19 mouse cellular contexts compared by ENCODE assay signal in the genomic region with DNA sequence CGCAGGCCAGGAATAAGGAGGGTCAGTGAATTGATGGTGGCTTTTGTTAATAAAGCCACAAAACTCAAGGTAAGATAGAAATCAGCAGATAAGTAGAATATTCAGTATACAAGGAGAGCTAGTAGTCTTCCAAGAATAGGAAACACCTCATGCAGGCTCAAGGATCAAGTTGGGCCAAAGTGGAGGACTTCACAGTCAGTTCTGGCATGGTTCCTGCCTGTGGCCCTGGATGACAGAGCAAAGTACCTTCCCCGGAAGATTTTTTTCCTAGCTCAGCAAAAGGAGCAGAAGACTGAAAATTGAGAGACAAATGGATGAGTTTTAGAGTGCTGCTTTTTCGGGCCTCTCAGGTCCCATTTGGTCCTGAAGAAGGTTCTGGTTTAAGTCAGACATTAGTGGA.
"Had no signal": no experiment of that assay in that cellular context is flagged by ENCODE, and none has a peak within 500 bp of the region (broad histone marks: within the 10 kb centered on the region; RNA-seq: fewer than 3 reads in every experiment).

No protein-coding gene starts in this region.

- H3K4me2 ChIP-seq: limb, embryonic 12.5 days; liver, embryonic 13.5 days; lung, embryonic 15.5 days; midbrain, embryonic 12.5 days; neural tube, embryonic 13.5 days had no signal

- H3K4me1 ChIP-seq: limb, embryonic 12.5 days; liver, embryonic 13.5 days; lung, embryonic 15.5 days; midbrain, embryonic 12.5 days; neural tube, embryonic 13.5 days had no signal

- ATAC-seq: intestine, postnatal 0 days; liver, postnatal 0 days; midbrain, embryonic 16.5 days had no signal

- H3K27me3 ChIP-seq: limb, embryonic 12.5 days; liver, embryonic 13.5 days; lung, embryonic 15.5 days; megakaryocyte, embryonic 14.5 days; midbrain, embryonic 12.5 days; neural tube, embryonic 13.5 days had no signal

- H3K36me3 ChIP-seq: limb, embryonic 12.5 days; liver, embryonic 13.5 days; lung, embryonic 15.5 days; midbrain, embryonic 12.5 days; neural tube, embryonic 13.5 days had no signal

- H3K9ac ChIP-seq: limb, embryonic 12.5 days; liver, embryonic 13.5 days; liver, postnatal 0 days; lung, embryonic 15.5 days; midbrain, embryonic 12.5 days; neural tube, embryonic 13.5 days had no signal

- H3K27ac ChIP-seq: limb, embryonic 12.5 days; liver, embryonic 13.5 days; lung, embryonic 15.5 days; macrophage; midbrain, embryonic 12.5 days; neural tube, embryonic 13.5 days had no signal

- H3K9me3 ChIP-seq: limb, embryonic 12.5 days; liver, embryonic 13.5 days; lung, embryonic 15.5 days; megakaryocyte, embryonic 14.5 days; midbrain, embryonic 12.5 days; neural tube, embryonic 13.5 days had no signal

- DNase-seq: layer of hippocampus, adult 9-11 months; layer of hippocampus, postnatal 36 days; liver; liver, embryonic 13.5 days; liver, postnatal 0 days; lung, postnatal 14 days; retina, postnatal 1 day; right cerebral cortex, postnatal 4 days; spleen, adult 18-20 months; thymus, adult 18-20 months; thymus, postnatal 14 days had no signal

- H3K4me3 ChIP-seq: limb, embryonic 12.5 days; liver, embryonic 13.5 days; lung, embryonic 15.5 days; megakaryocyte, embryonic 14.5 days; midbrain, embryonic 12.5 days; neural tube, embryonic 13.5 days had no signal
